Mouse (Mus musculus): Measurements from ENCODE around the gene Degs2.

The Degs2 gene

DNA sequence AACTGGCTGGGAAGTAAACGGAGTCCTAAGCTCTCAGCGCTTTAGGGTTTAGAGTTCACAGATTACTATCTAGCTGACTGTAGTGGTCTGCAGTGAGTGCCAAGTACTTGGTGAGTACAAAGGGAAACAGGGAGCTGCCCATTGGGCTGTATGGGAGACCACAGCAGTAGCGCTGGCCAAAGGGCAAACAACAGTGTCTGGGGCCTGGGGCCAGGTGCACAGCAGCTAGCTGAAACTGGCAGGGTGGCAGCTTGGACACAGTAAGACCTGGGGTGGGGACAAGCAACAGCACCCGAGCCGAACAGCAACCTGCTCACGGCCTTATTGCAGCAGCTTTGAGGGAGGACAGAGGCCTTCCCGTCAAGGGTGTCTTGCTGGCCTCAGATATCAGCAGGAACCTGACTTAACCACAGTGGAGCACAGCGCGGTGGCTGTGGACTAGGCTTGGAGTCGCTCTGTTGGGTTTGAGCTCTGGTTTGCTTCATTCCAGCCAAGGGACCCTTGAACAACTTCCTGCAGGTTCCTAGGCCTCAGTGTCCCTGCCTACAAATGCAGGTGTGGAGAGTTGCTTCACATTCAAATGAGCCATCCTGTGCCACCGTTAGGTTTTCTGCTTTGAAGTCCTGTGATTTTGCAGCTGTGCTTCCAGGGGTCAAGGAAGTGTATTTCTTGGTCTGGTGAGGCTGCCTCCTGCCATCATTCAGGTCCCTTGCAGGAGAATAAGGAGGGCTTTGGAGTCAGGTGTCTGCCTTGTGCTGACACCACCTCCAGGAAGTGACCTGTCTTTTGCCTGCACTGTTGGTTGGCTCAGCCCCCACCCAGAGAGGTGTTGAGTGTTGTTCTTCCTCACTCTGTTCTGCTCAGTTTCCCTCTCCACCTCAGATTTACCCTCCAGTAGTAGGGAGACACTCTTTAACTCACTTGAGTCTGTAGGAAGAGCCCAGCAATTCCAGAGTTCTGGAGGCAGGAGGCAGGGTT is 48.5 kb downstream of the Degs2 start:
- no peak for DNase-seq (ENCODE audit: low spot score)

DNA sequence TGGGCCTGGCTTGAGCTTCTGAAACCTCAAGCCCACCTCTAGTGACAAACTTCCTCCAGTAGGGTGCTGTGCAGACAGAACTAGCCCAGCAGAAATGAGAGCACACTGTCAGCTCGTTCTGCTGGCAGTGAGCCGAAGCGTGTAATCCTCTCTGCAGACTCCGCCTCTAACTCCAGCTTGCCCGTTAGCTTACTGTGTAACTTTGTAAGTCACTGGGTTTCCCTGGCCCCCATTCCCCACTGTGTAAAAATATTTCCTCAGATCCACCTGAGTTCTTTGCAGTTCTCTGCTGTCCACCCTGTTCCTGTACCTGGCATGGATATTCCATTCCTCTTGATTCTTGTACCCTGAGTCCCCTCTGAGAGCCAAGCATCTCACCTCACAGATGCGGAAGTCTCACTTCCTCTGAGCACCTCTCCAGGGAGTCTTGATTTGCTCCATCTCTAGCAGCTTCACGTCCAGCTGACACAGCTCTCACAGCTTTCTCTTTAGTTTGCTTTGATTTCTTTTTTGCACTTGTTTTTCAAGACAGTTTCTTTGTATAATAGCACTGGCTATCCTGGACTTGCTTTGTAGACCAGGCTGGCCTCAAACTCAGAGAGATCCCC is 51.0 kb downstream of the Degs2 start:
- no peak for DNase-seq (ENCODE audit: low spot score)

DNA sequence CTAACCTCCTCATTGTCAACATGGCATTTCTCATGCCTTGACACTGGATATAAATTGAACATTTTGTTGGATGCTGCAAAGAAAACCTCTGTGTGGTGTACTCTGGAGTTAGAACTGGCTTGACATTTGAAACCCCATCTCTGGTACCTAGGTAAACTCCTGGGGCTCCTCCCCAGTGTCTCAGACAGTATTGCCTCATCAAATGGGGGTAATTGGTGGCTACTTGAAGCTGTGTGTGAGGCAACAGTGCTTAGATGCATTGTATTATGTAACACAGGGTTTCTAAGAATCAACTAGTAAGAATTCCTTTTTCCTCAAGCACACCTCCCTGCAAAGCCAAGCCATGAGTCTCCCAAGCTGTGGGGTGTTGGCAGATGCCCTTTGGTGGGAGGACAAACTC is 54.3 kb downstream of the Degs2 start:
- no peak for DNase-seq (ENCODE audit: low spot score)

DNA sequence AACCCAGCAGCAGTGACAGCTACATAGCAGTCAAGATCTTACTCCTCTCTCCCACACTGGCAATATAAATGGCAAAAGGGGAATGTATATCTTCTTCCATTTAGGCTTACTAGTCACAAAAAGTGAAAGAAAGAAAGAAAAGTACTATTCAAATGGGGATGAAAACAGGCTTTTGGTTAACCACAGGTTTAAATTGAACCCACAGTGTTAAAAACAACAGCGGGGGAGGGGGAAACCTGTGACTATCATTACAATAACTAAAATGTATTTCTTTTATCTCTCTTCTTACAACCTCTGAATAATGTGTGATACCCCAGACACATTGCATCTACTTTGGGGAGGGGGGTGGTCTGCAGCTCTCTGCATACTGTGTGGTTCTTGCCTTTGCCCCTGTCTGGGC is 55.9 kb downstream of the Degs2 start:
- DNase-seq (ENCODE audit: low spot score), result no peak

DNA sequence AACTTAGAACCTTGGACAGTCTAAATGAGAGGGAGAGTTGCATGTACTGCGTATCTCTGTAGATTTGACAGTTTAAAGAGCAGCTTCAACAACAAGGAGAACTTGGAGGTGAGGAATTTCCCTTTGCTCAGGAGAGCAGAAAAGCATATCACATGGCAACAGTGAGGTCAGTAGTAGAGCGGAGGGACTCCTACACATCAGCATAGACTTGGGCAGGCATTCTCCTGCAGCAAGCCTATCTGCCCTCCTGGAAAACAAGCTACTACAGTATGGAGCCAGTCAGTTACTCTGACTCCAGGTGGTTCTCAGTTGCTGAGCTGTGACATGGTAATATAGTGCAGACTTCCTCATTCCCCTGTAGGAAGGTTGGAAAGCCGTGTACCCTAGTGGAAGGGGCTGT is 60.1 kb downstream of the Degs2 start:
- DNase-seq (ENCODE audit: low spot score), result no peak

DNA sequence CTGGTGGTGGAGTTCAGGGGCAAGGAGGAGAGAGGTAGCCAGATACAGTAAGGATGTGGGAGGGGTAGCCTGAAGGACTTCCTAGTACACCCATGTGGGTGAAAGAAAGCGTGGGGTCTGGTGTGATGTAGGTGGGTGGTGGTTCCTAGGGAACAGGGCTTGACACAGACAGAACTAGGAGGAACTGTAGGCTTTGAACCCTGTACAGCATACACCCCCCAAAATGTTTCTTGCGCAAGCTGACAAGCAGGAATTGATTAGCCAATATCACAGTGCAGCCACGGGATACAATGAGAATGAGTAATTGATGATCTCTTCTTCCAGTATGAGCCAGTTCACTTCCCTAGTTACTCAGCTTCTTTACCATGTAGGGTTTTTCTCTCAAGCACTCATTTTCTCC is 63.0 kb downstream of the Degs2 start:
- no peak for DNase-seq (ENCODE audit: low spot score)

DNA sequence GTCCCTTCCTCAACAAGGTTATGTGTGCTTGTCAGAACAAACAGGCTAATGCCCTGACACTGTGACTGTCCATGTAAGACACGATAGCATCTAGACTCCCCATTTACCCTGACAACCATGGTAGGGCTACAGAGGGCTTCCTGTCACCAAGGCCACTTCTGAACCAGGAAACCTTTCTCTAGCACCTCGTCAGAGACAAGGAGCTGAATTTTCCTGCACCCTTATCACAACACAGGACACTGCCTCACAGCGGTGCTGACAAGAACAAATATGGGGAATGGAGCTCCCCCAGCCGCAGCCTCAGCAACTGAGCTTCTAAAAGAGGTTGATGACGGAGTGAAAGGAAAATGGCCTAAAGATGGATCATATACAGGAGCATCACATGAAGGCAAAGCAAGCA is 64.7 kb downstream of the Degs2 start:
- no peak for DNase-seq (ENCODE audit: low spot score)

DNA sequence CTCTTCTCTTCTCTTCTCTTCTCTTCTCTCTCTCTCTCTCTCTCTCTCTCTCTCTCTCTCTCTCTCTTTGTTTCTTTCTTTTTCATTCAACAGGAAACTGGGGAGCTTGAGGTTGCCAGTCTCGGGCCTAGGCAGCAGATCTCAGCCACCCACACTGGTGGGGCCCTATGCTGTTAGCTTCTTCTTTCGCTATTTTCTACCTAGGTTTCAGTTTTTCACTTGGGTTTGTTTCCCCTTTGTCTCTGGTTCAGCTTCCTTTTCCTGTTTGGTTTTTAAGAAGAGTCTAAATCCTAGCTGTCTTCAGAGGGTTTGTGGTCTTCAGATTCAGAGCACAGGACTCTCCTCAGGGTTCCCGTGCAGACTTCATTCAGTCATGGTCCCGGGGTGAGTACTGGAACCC is 66.6 kb downstream of the Degs2 start:
- no peak for DNase-seq (ENCODE audit: low spot score)

DNA sequence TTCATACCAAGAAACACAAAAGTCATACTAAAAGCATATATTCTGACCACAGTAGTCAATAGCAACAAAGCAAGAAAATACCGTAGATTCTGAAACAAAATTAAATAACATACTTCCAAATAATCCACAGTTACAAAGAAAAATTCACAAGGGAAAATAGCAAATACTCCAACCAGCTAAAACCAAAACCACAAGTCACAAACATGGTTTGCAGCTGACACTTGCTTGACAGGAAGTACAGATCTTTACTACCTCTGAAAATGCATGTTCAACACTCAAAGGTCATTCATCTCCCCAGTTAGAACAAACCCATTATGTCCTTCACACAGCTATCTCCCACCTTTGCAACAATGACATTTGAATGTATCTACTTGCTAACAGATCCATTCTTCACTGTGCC is 68.1 kb downstream of the Degs2 start:
- DNase-seq (ENCODE audit: low spot score), result no peak

DNA sequence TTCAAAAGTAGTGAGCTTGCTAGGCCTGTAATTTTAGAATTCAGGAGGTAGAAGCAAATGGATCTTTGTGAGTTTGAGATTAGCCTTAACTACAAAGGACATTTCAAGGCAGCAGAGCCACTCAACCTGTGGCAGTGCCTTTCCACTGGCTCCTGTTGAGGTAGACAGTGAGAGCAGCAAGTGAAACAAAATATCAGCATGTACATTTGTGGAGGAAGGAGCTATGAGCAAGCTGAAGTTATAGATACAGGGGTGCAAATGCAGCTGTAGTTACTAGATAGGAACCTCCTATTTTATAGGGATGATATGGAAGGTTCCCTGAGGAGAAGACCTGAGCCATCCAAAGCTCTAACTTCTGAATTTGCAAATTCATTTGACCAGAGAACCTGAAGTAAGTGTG is 69.6 kb downstream of the Degs2 start:
- DNase-seq (ENCODE audit: low spot score), result no peak

DNA sequence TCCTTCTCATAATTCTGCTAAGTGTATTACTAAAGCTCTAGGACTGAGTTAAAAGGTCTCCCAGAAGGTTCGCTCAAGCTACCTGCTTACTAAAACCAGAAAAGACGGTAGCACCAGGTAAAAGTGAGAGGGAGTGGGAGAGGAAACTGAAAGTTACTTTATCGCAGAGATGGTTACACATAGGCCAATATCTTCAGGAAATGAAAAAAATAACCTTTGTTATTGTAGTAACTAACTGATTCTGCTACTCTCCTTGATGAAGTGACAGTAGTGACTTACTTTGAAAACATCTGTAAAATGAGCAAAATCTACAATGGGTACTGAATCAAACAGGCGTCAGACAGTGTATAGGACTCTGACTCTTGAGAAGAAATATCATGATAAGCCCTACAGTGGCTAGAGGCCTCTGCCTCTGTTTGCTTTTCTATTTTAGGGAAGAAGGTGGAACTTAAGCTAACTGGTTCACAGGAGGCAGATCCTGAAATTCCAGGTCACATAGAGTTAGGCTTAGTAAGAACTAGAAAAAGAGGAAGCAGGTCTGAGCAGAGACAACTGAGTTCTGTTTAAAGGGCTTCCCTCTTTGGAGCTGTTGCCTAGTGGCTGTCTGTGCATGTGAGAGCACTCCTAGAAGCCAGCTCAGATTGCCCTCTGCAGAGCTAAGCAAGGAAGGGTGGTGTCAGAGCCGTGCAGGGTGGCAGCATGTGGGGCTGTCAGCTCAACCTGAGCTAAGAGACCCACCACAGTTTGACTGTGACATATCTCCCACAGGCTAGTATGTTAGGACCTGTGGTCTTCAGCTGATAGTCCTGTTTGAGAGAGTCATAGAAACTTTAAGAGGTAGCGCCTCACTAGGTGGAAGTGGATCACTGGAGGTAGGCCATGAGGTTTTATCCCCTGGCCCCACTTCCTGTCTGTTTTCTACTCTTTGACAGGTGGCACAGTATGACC is 71.1 kb downstream of the Degs2 start:
- no peak for DNase-seq (ENCODE audit: low spot score)

DNA sequence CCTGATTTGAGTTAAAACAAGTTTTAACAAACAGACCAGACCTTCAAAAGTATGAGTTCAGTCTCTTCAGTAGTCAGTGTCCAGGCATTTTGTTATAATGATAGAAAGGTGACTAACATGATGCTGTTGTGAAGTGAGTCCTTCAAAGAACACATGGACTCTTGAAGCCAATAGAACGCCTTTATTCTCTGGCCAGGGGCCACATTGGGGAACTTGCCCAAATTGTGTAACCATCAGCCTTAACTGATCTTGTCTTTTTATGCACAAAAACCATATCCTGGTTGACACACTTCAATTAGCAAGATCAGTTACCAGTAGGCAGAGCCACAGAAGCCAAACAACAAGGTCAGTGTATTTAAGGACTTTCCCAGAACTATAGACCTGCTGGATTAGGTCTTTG is 72.6 kb downstream of the Degs2 start:
- no peak for DNase-seq (ENCODE audit: low spot score)
